Mouse (Mus musculus) embryo, embryonic 10.5 days (tissue): ENCODE measurements around the gene H2afy.

ENCODE experiments used
- DNase-seq: peaks from one replicate; pipeline ENCODE4 v3.0.0-alpha.2; 2015; ENCODE audit warnings: low spot score

The H2afy gene

GRCm38 (mm10) chr13:56112496-56112895 is 23.7 kb downstream of the H2afy start:
- DNase-seq: peak; percentile 57

GRCm38 (mm10) chr13:56111601-56112000 is 24.6 kb downstream of the H2afy start:
- DNase-seq: no peak

- DNase-seq: no peak
These were observed 25.2 kb downstream of the H2afy start for GRCm38 (mm10) chr13:56110694-56111531.

GRCm38 (mm10) chr13:56109703-56110102 is 26.5 kb downstream of the H2afy start:
- no peak for DNase-seq

- DNase-seq: no peak
These were observed 27.2 kb downstream of the H2afy start for GRCm38 (mm10) chr13:56108849-56109519.

GRCm38 (mm10) chr13:56104971-56105391 is 31.2 kb downstream of the H2afy start:
- DNase-seq: no peak

- DNase-seq: no peak
These were observed 32.1 kb downstream of the H2afy start for GRCm38 (mm10) chr13:56103796-56104746.

- no peak for DNase-seq
These were observed 34.0 kb downstream of the H2afy start for GRCm38 (mm10) chr13:56102160-56102559.

- DNase-seq: no peak
These were observed 40.5 kb downstream of the H2afy start for GRCm38 (mm10) chr13:56095601-56096195.

GRCm38 (mm10) chr13:56094544-56094943 is 41.6 kb downstream of the H2afy start:
- DNase-seq: no peak

GRCm38 (mm10) chr13:56093680-56094079 is 42.5 kb downstream of the H2afy start:
- DNase-seq: no peak

- DNase-seq: no peak
These were observed 43.6 kb downstream of the H2afy start for GRCm38 (mm10) chr13:56092606-56093005.

- DNase-seq: no peak
These were observed 45.6 kb downstream of the H2afy start for GRCm38 (mm10) chr13:56090597-56090996.

GRCm38 (mm10) chr13:56088602-56089001 is 47.6 kb downstream of the H2afy start:
- DNase-seq: no peak

GRCm38 (mm10) chr13:56087936-56088335 is 48.2 kb downstream of the H2afy start:
- no peak for DNase-seq

- DNase-seq: no peak
These were observed 51.8 kb downstream of the H2afy start for GRCm38 (mm10) chr13:56084146-56084905.

GRCm38 (mm10) chr13:56081656-56082055 is 54.5 kb downstream of the H2afy start:
- no peak for DNase-seq

- DNase-seq: no peak
These were observed 56.5 kb downstream of the H2afy start for GRCm38 (mm10) chr13:56079616-56080015.

- DNase-seq: peak; percentile 50
These were observed 57.4 kb downstream of the H2afy start for GRCm38 (mm10) chr13:56078724-56079262.

- no peak for DNase-seq
These were observed 60.2 kb downstream of the H2afy start for GRCm38 (mm10) chr13:56075930-56076329.

GRCm38 (mm10) chr13:56073186-56073585 is 63.0 kb downstream of the H2afy start:
- DNase-seq: no peak
